Mouse (Mus musculus): Measurements from ENCODE around the gene Trim44.

- TF ChIP-seq CTCF (IDR thresholded peaks at IDR 0.05; ENCODE audit: low read depth, low read length), result no peak
- no peak for TF ChIP-seq GATA1 (IDR thresholded peaks at IDR 0.05; ENCODE audit: borderline replicate concordance, low read length)
- TF ChIP-seq GATA2 (IDR thresholded peaks at IDR 0.05; ENCODE audit: borderline replicate concordance, low read depth, low read length), result no peak
These were observed 24.4 kb downstream of the Trim44 start for GRCm38 (mm10) chr2:102383069-102383834.

Measured in G1E (cell line).